Mouse (Mus musculus) midbrain, embryonic 16.5 days (tissue): ENCODE measurements at regions not wholly inside any gene's neighbourhood (a gene's known extent, or its start where the extent isn't known, plus 50 kb on each side); places are given as distances from the start of the nearest gene placed in this dataset.
A peak's percentile ranks its signal among the peaks of the same experiment; 100 is the strongest.

Source experiments
- ATAC-seq: fragments of 200-750 bp; cut with Nextera tagmentation; 2 replicates; pipeline ENCODE4 v1.8.0; 2017; ENCODE audit warnings: moderate TSS enrichment
- H3K27ac ChIP-seq: fragments of 300-500 bp; sonication (generic); 2 replicates; pipeline ENCODE4 v1.5.1; 2014; ENCODE audit warnings: mild to moderate bottlenecking, low read length, mixed read lengths
- H3K27me3 ChIP-seq: fragments of 300-500 bp; sonication (generic); 2 replicates; pipeline ENCODE4 v1.6.1; 2014; ENCODE audit warnings: low read depth, low read length, mixed read lengths; ENCODE audit not compliant: control insufficient read depth, insufficient read depth
- H3K36me3 ChIP-seq: fragments of 300-500 bp; sonication (generic); 2 replicates; pipeline ENCODE4 v1.6.1; 2014; ENCODE audit warnings: mild to moderate bottlenecking, low read length, moderate library complexity, mixed read lengths; ENCODE audit not compliant: control insufficient read depth, insufficient read depth
- H3K4me1 ChIP-seq: fragments of 300-500 bp; sonication (generic); 2 replicates; pipeline ENCODE4 v1.6.1; 2014; ENCODE audit warnings: mild to moderate bottlenecking, low read length, mixed read lengths; ENCODE audit not compliant: control insufficient read depth, insufficient read depth
- H3K4me2 ChIP-seq: fragments of 300-500 bp; sonication (generic); 2 replicates; pipeline ENCODE4 v1.6.1; 2014; ENCODE audit warnings: mild to moderate bottlenecking, low read length, mixed read lengths
- H3K4me3 ChIP-seq: fragments of 300-500 bp; sonication (generic); 2 replicates; pipeline ENCODE4 v1.5.1; 2014; ENCODE audit warnings: low read depth, mild to moderate bottlenecking, low read length, moderate library complexity, mixed read lengths
- H3K9ac ChIP-seq: fragments of 300-500 bp; sonication (generic); 2 replicates; pipeline ENCODE4 v1.6.1; 2014; ENCODE audit warnings: low read depth, low read length, mixed read lengths
- H3K9me3 ChIP-seq: fragments of 300-500 bp; sonication (generic); replicated peaks from 2 replicates; pipeline ENCODE4 v1.6.1; 2014; ENCODE audit warnings: mild to moderate bottlenecking, low read length, mixed read lengths; ENCODE audit not compliant: control insufficient read depth, poor library complexity, severe bottlenecking
- WGBS: fragments of 180-500 bp; shearing (Covaris S2); extraction: QIAGEN DNeasy Blood & Tissue Kit; methylation state at CpG from one replicate; pipeline ENCODE4 v1.1.7; 2014; 5-methylcytosine and 5-hydroxymethylcytosine counted together

- ATAC-seq = no peak
- Histone ChIP-seq H3K27me3 (no peaks in the 10 kb centered on the region), H3K4me3 (no peak overlapping the region), H3K4me1 (no peaks in the 10 kb centered on the region), H3K9me3 (no peaks in the 10 kb centered on the region), H3K27ac (no peak overlapping the region), H3K36me3 (no peaks in the 10 kb centered on the region), H3K4me2 (no peak overlapping the region), H3K9ac (no peak overlapping the region)
- WGBS = 88% methylated on average over 6 of the region's 6 CpGs
Measured at GRCm38 (mm10) chr4:139907366-139907765, 60.5 kb downstream of the Klhdc7a start.

GRCm38 (mm10) chr4:139906176-139906575 lies 61.6 kb downstream of the Klhdc7a start:
- Histone ChIP-seq H3K4me2 (no peak overlapping the region), H3K27me3 (no peaks in the 10 kb centered on the region), H3K9ac (no peak overlapping the region), H3K4me3 (no peak overlapping the region), H3K27ac (no peak overlapping the region), H3K9me3 (no peaks in the 10 kb centered on the region), H3K36me3 (no peaks in the 10 kb centered on the region), H3K4me1 (no peaks in the 10 kb centered on the region)
- WGBS = 84% methylated on average over 12 of the region's 12 CpGs
- ATAC-seq = no peak

GRCm38 (mm10) chr4:139905093-139905783 lies 62.6 kb downstream of the Klhdc7a start:
- H3K9me3 ChIP-seq = no peaks in the 10 kb centered on the region
- no peak overlapping the region for H3K4me3 ChIP-seq
- H3K36me3 ChIP-seq = no peaks in the 10 kb centered on the region
- H3K9ac ChIP-seq = no peak overlapping the region
- no peak overlapping the region for H3K4me2 ChIP-seq
- WGBS = 34% methylated on average over 17 of the region's 17 CpGs
- no peak for ATAC-seq
- peak overlapping the region; percentile 48 for H3K27ac ChIP-seq
- H3K27me3 ChIP-seq = no peaks in the 10 kb centered on the region
- no peaks in the 10 kb centered on the region for H3K4me1 ChIP-seq

- no peaks in the 10 kb centered on the region for H3K27me3 ChIP-seq
- no peak for ATAC-seq
Measured at GRCm38 (mm10) chr4:139899960-139900359, 66.6 kb upstream of the Pax7 start.

GRCm38 (mm10) chr4:139899410-139899809 lies 66.1 kb upstream of the Pax7 start:
- 65% methylated on average over 8 of the region's 8 CpGs for WGBS

More at GRCm38 (mm10) chr4:139899960-139900359, 66.6 kb upstream of the Pax7 start:
- Histone ChIP-seq H3K4me1 (no peaks in the 10 kb centered on the region), H3K27ac (no peak overlapping the region), H3K4me3 (no peak overlapping the region), H3K9ac (no peak overlapping the region), H3K9me3 (no peaks in the 10 kb centered on the region), H3K4me2 (no peak overlapping the region), H3K36me3 (no peaks in the 10 kb centered on the region)
- WGBS = 59% methylated on average over 9 of the region's 9 CpGs

GRCm38 (mm10) chr4:139892678-139893077 lies 59.4 kb upstream of the Pax7 start:
- no peak for ATAC-seq
- no peaks in the 10 kb centered on the region for H3K4me1 ChIP-seq
- no peak overlapping the region for H3K4me3 ChIP-seq
- H3K9ac ChIP-seq = no peak overlapping the region
- H3K4me2 ChIP-seq = no peak overlapping the region
- H3K27me3 ChIP-seq = no peaks in the 10 kb centered on the region
- no peaks in the 10 kb centered on the region for H3K36me3 ChIP-seq
- H3K9me3 ChIP-seq = no peaks in the 10 kb centered on the region
- H3K27ac ChIP-seq = no peak overlapping the region
- 66% methylated on average over 7 of the region's 7 CpGs for WGBS

More at GRCm38 (mm10) chr4:139899410-139899809, 66.1 kb upstream of the Pax7 start:
- Histone ChIP-seq H3K9me3 (no peaks in the 10 kb centered on the region), H3K27ac (no peak overlapping the region), H3K4me2 (no peak overlapping the region), H3K9ac (no peak overlapping the region), H3K27me3 (no peaks in the 10 kb centered on the region), H3K4me3 (no peak overlapping the region), H3K4me1 (no peaks in the 10 kb centered on the region), H3K36me3 (no peaks in the 10 kb centered on the region)
- ATAC-seq = no peak

GRCm38 (mm10) chr4:139889013-139889412 lies 55.7 kb upstream of the Pax7 start:
- WGBS = 77% methylated on average over 13 of the region's 13 CpGs
- no peak overlapping the region for H3K4me3 ChIP-seq
- no peaks in the 10 kb centered on the region for H3K9me3 ChIP-seq
- H3K36me3 ChIP-seq = no peaks in the 10 kb centered on the region
- H3K4me2 ChIP-seq = no peak overlapping the region
- no peaks in the 10 kb centered on the region for H3K27me3 ChIP-seq
- ATAC-seq = no peak
- H3K9ac ChIP-seq = no peak overlapping the region
- no peaks in the 10 kb centered on the region for H3K4me1 ChIP-seq
- H3K27ac ChIP-seq = no peak overlapping the region
